Mouse (Mus musculus) left cerebral cortex, adult 2 months (tissue): Measurements from ENCODE around the gene Prdm15. TPM values are rescaled to one million over a fixed set of nuclear protein-coding genes. Genes with fewer than 3 reads are reported as not detected.

ENCODE experiments used
- DNase-seq, 2 experiments: peaks; one replicate each; pipeline ENCODE4 v3.0.0; 2021 to 2022; ENCODE audit warnings: low spot score in 2 of 2, mixed read lengths in 1 of 2; ENCODE audit errors: extremely low spot score in 1 of 2
- H3K27ac ChIP-seq: fragments of 200-600 bp; 2 replicates; pipeline ENCODE4 v1.8.1; 2022
- H3K4me3 ChIP-seq: fragments of 200-600 bp; 2 replicates; pipeline ENCODE4 v1.8.1; 2022
- CTCF ChIP-seq: fragments of 200-600 bp; IDR thresholded peaks from 2 replicates; pipeline ENCODE4 v1.8.1; 2022; ENCODE audit warnings: antibody characterized with exemption, mild to moderate bottlenecking, moderate library complexity
- intact Hi-C: fragments of 180-260 bp; cut with DNase I; formaldehyde crosslinking; loops from one replicate; pipeline ENCODE4 v1.15.1; 2025
- total RNA-seq, 2 experiments: library from RNA; stranded (reverse); gene quantifications; 2 replicates each; pipeline ENCODE4 v1.2.3; 2021

Prdm15 gene
- total RNA-seq, 2 experiments from 2014 or later: 22.1 to 25.6 TPM

- intact Hi-C loops: no loop called here
- Histone ChIP-seq H3K4me3 (no peak overlapping the region), H3K27ac (peak overlapping the region; percentile 37)
- no peak for DNase-seq
- TF ChIP-seq CTCF: peak; percentile 50
Measured at GRCm38 (mm10) chr16:97863932-97864467, 12.3 kb upstream of the Prdm15 start.

DNA sequence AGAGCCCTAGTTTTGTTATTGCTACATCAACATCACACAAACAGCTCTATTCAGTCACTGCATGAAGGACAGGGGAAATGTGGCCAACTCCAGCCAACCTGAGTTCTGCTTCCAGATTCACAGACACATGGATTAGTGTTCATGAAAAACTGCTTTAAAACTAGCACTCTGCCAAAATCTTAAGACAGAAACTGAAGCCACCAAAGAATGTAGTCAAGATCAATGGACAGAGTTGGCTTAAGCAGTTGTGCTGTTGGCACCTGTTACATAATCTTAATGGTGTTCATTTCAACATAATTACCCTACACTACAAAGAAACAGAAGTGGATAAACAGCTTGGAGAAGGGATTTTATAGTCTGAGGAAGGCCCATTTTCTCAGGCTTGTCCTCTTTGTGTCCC is 4.4 kb upstream of the Prdm15 start:
- intact Hi-C loops: no loop called here
- Histone ChIP-seq H3K4me3 (no peak overlapping the region), H3K27ac (no peak overlapping the region)
- no peak for DNase-seq
- no peak for TF ChIP-seq CTCF

- H3K27ac ChIP-seq: peak overlapping the region; percentile 98
Measured at GRCm38 (mm10) chr16:97851061-97851740, 449 bp downstream of the Prdm15 start.

GRCm38 (mm10) chr16:97850667-97851060 is 986 bp downstream of the Prdm15 start:
- peak overlapping the region; percentile 68 for H3K4me3 ChIP-seq
- intact Hi-C loops: loop anchor here (2.0 kb wide), 3 partner anchors 42 to 112 kb away; partner anchors contain the start of genes C2cd2 and Zbtb21
- no peak; the same call in 1 of the 2 replicates for TF ChIP-seq CTCF
- DNase-seq: no peak
- H3K27ac ChIP-seq: peak overlapping the region; percentile 98

More at GRCm38 (mm10) chr16:97851061-97851740, 449 bp downstream of the Prdm15 start:
- H3K4me3 ChIP-seq: peak overlapping the region; percentile 68
- intact Hi-C loops: loop anchor here (2.0 kb wide), 3 partner anchors 42 to 112 kb away; partner anchors contain the start of genes C2cd2 and Zbtb21
- DNase-seq: peak; percentile 79 to 86
- no peak for TF ChIP-seq CTCF

- intact Hi-C loops: no loop called here
- Histone ChIP-seq H3K4me3 (no peak overlapping the region), H3K27ac (0 out of 2 replicates have a peak overlapping the region, but pooled peaks have one; percentile 24)
- TF ChIP-seq CTCF: no peak
- DNase-seq: no peak
Measured at GRCm38 (mm10) chr16:97848832-97849231, 2.8 kb downstream of the Prdm15 start.

DNA sequence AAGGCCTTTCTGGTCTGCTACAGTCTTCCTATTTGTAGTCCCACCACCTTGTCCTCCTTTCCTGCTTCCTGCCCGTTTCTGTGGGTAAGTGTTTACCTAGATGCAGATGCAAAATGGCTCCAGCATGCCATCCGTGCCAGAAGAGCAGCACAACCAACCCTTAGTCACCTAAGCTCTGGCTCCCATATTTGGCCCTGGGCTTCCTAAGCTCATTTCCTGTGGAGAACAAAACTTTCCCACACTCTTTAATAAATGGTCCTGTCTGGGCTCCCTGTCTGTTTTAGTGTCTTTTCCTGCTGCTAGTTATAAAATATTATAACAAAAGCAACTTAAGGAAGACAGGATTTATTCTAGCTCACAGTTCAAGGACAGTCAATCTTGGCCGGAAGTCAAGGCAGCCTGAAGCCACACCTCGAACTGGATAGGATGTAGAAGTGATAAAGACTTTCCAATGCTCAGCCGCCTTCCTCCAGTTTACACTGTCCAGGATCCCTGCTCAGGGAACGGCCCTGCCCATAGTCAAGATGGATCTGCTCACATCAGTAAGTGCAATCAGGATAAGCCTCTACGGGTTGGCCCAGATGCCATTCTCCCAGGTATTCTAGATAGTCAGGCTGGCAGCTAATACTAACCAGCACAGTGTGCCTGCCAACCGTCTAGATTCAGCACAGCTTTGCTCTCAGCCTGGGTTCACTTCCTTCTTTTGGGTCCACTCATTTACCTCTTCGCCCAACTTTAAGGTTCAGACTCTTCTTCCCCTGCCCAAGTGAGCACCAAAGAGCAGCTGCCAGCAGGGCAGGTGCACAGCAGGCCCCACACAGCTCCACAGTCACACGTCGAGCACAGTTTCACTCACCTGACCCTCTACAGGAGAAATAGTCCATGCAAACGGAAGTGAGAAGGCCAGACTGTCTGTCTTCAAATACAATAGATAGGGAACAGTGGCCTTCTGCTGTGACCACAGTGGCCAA is 6.4 kb downstream of the Prdm15 start:
- no peak for DNase-seq
- intact Hi-C loops: no loop called here
- TF ChIP-seq CTCF: no peak

GRCm38 (mm10) chr16:97832154-97832553 is 19.5 kb downstream of the Prdm15 start:
- no peak for DNase-seq
- H3K4me3 ChIP-seq: no peak overlapping the region
- intact Hi-C loops: no loop called here
- H3K27ac ChIP-seq: no peak overlapping the region
- no peak for TF ChIP-seq CTCF

More for the DNA sequence above, 6.4 kb downstream of the Prdm15 start:
- Histone ChIP-seq H3K27ac (no peak overlapping the region), H3K4me3 (no peak overlapping the region)

DNA sequence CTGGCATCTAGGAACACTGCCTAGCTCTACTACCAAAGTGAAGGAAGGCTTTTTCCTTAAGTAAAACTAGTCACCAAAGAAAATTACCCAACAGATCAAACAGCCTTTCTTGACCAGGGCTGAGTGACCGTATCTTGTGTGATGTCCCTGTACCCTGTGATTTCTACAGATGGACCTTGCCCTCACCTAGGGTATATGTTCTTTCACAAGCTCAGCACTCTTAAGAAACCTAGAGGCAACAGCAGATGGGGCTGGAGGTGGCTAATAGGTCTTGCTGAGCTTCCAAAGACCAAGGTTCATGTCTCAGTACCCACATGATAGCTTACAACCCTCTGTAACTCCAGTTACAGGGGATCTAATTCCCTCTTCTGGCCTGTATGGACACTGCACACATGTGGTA is 23.4 kb downstream of the Prdm15 start:
- DNase-seq: no peak
- intact Hi-C loops: no loop called here
- no peak overlapping the region for H3K27ac ChIP-seq
- H3K4me3 ChIP-seq: no peak overlapping the region
- no peak for TF ChIP-seq CTCF

DNA sequence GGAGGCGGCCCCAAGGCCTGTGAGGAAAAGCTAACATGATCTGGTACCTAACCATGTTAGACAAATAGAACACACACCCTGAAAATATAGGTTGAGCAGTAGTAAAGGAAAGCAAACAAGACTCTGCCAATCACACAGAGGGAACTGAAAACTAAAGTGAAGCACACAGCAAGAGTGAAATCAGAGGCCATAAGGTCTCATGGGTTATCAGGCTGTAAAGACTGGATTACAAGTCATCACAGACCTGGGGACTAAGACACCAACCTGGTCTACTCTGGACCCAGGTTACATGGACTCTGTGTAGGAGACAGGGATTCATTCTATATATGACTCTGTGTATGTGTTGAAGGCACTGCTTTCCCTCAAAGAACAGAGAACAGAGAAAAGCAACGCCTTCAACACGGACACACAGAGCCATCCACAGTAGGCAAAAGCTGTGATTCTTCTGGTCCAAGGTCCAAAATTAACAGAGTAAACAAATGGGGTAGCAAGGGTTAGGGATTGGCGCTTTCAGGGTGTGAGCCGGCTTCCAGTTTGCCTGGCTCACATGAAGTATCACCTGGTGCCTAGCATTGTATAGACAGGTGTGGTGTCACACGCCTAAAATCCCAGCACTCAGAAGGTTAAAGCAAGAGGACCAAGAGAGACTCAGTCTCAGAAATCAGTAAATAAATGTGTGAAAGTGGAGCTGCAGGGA is 28.2 kb downstream of the Prdm15 start:
- intact Hi-C loops: no loop called here
- no peak for DNase-seq
- H3K4me3 ChIP-seq: no peak overlapping the region
- no peak for TF ChIP-seq CTCF
- H3K27ac ChIP-seq: no peak overlapping the region

- Histone ChIP-seq H3K4me3 (no peak overlapping the region), H3K27ac (no peak overlapping the region)
- intact Hi-C loops: no loop called here
- no peak for DNase-seq
- TF ChIP-seq CTCF: no peak
Measured at GRCm38 (mm10) chr16:97819532-97819931, 32.1 kb downstream of the Prdm15 start.

DNA sequence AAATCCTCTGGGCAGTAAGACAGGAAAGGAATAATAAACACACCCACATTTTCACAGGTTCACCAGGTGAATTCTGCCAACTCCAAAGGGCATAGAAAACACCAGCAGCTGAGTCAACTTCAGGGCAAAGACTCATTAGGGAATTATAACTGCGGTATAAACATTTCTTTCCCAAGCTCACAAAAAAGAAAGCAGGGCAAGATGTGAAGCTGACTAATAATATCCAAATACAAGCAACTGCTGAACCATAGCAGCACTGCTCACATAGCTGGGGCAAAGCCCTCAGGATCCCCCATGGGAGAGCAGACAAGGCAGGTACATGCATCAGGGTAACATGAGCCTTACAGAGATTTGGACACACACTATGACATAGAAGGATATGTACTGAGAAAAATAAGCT is 34.2 kb downstream of the Prdm15 start:
- DNase-seq: no peak
- Histone ChIP-seq H3K4me3 (no peak overlapping the region), H3K27ac (no peak overlapping the region)
- intact Hi-C loops: loop anchor here (1.0 kb wide), 1 partner anchor 17 kb away; no protein-coding TSS in a partner anchor
- no peak for TF ChIP-seq CTCF
